In genomic region chrX:57304784-57305287, GRCm38 (mm10) we compare ENCODE assay signal across 11 mouse cellular contexts. TPM values are rescaled to one million over a fixed set of nuclear protein-coding genes. Genes with fewer than 3 reads are reported as not detected.
DNase-seq lines count a peak whose midpoint lies in the region; ATAC-seq and TF ChIP-seq lines count a peak whose summit lies in the region.
"Had no signal": no experiment of that assay in that cellular context is flagged by ENCODE, and none has a peak within 500 bp of the region (broad histone marks: within the 10 kb centered on the region; RNA-seq: fewer than 3 reads in every experiment).

No protein-coding gene starts in this region.

- no peak overlapping the region for H3K4me2 ChIP-seq in hindbrain, postnatal 0 days (ENCODE audit: low read depth, low read length)
- no peak overlapping the region for H3K4me2 ChIP-seq in forebrain, embryonic 15.5 days (replicated peaks)

- intact Hi-C loops in gastrocnemius, adult 2 months (cut with DNase I), result no loop called here

- no peak for TF ChIP-seq RAD21 in MEL (IDR thresholded peaks at IDR 0.05; ENCODE audit: low read depth, low read length)

- TF ChIP-seq POLR2A in MEL (IDR thresholded peaks at IDR 0.05; ENCODE audit: control insufficient read depth in 1 of 2, insufficient read depth in 1 of 2, low read depth in 1 of 2, low read length in 2 of 2, poor library complexity in 1 of 2), result no peak

- 32% methylated on average over 3 of the region's 3 CpGs for WGBS in macrophage (ENCODE audit: missing documents)
- WGBS in hindbrain, postnatal 0 days, result 72% methylated on average over 3 of the region's 3 CpGs
- 74% methylated on average over 3 of the region's 3 CpGs for WGBS in forebrain, embryonic 15.5 days

- H3K79me2 ChIP-seq in MEL (ENCODE audit: control insufficient read depth, insufficient read depth, low read length, poor library complexity) (no peaks in the 10 kb centered on the region), macrophage (ENCODE audit: inconsistent target) (peaks cover 51% of the 10 kb centered on the region)

- H3K9me3 ChIP-seq in MEL (replicated peaks; ENCODE audit: insufficient read depth, low read length), result no peaks in the 10 kb centered on the region
- no peaks in the 10 kb centered on the region for H3K9me3 ChIP-seq in hindbrain, postnatal 0 days (ENCODE audit: low read length)
- H3K9me3 ChIP-seq in forebrain, embryonic 15.5 days, result no peaks in the 10 kb centered on the region
- H3K9me3 ChIP-seq: hindbrain, embryonic 10.5 days had no signal

- TF ChIP-seq CTCF in gastrocnemius, adult 2 months (IDR thresholded peaks at IDR 0.05), result no peak
- TF ChIP-seq CTCF in MEL (IDR thresholded peaks at IDR 0.05 in 2 of 3, conservative IDR thresholded peaks at IDR 0.05 in 1 of 3; ENCODE audit: control insufficient read depth in 1 of 3, insufficient read depth in 1 of 3, low read depth in 2 of 3, low read length in 3 of 3, poor library complexity in 1 of 3, severe bottlenecking in 1 of 3), result no peak
- no peak for TF ChIP-seq CTCF in hindbrain, postnatal 0 days (IDR thresholded peaks at IDR 0.05; ENCODE audit: low read depth)

- no peak for ATAC-seq in hindbrain, postnatal 0 days
- ATAC-seq in forebrain, embryonic 15.5 days (replicated peaks), result no peak

- no peaks in the 10 kb centered on the region for H3K4me1 ChIP-seq in MEL (ENCODE audit: control insufficient read depth in 1 of 2, insufficient read depth in 2 of 2, low read length in 2 of 2)
- no peaks in the 10 kb centered on the region for H3K4me1 ChIP-seq in hindbrain, postnatal 0 days (ENCODE audit: insufficient read depth, low read length)
- no peaks in the 10 kb centered on the region for H3K4me1 ChIP-seq in forebrain, embryonic 15.5 days
- H3K4me1 ChIP-seq: hindbrain, embryonic 10.5 days had no signal

- no peak overlapping the region for H3K4me3 ChIP-seq in gastrocnemius, adult 2 months
- no peak overlapping the region for H3K4me3 ChIP-seq in MEL (ENCODE audit: control insufficient read depth in 1 of 2, insufficient read depth in 1 of 2, low read depth in 2 of 2, low read length in 2 of 2)
- H3K4me3 ChIP-seq in macrophage (ENCODE audit: inconsistent target), result no peak overlapping the region
- no peak overlapping the region for H3K4me3 ChIP-seq in hindbrain, postnatal 0 days (ENCODE audit: low read length)
- no peak overlapping the region for H3K4me3 ChIP-seq in forebrain, embryonic 15.5 days
- H3K4me3 ChIP-seq: hindbrain, embryonic 10.5 days had no signal

- H3K36me3 ChIP-seq in MEL (ENCODE audit: control insufficient read depth in 1 of 2, insufficient read depth in 2 of 2, low read length in 2 of 2), result no peaks in the 10 kb centered on the region; a peak in 1 of 4 replicates
- H3K36me3 ChIP-seq in macrophage (ENCODE audit: inconsistent target), result no peaks in the 10 kb centered on the region
- no peaks in the 10 kb centered on the region for H3K36me3 ChIP-seq in hindbrain, postnatal 0 days (ENCODE audit: insufficient read depth, low read length)
- H3K36me3 ChIP-seq in forebrain, embryonic 15.5 days, result no peaks in the 10 kb centered on the region
- H3K36me3 ChIP-seq: hindbrain, embryonic 10.5 days had no signal

- no peak for TF ChIP-seq EP300 in MEL (IDR thresholded peaks at IDR 0.05; ENCODE audit: low read depth in 1 of 2, low read length in 2 of 2)

- peak overlapping the region; percentile 68 for H3K27ac ChIP-seq in gastrocnemius, adult 2 months
- H3K27ac ChIP-seq in MEL (ENCODE audit: control insufficient read depth, low read depth, low read length), result peak overlapping the region; percentile 52
- peak overlapping the region; percentile 90 for H3K27ac ChIP-seq in macrophage
- no peak overlapping the region for H3K27ac ChIP-seq in hindbrain, postnatal 0 days
- no peak overlapping the region for H3K27ac ChIP-seq in forebrain, embryonic 15.5 days (replicated peaks)
- H3K27ac ChIP-seq: hindbrain, embryonic 10.5 days had no signal

- H3K27me3 ChIP-seq in MEL (ENCODE audit: control insufficient read depth in 1 of 2, insufficient read depth in 2 of 2, low read length in 2 of 2), result no peaks in the 10 kb centered on the region
- no peaks in the 10 kb centered on the region for H3K27me3 ChIP-seq in hindbrain, postnatal 0 days (ENCODE audit: insufficient read depth, low read length)
- no peaks in the 10 kb centered on the region for H3K27me3 ChIP-seq in forebrain, embryonic 15.5 days

- DNase-seq in gastrocnemius, adult 2 months, result peak; percentile 21
- no peak for DNase-seq in gastrocnemius, postnatal 10 days
- DNase-seq in MEL (ENCODE audit: low read depth, low spot score), result peak; percentile 42
- DNase-seq in thymus, adult 18-20 months, result peak; percentile 39 to 64
- DNase-seq in frontal cortex, postnatal 36 days (ENCODE audit: low spot score in 2 of 2), result no peak
- no peak for DNase-seq in hindbrain, postnatal 0 days (ENCODE audit: low spot score)
- DNase-seq: cerebellum, adult 9-11 months; right cerebral cortex, postnatal 25 days had no signal

- no peak overlapping the region for H3K9ac ChIP-seq in MEL (ENCODE audit: control insufficient read depth, low read depth, low read length, poor library complexity, severe bottlenecking)
- no peak overlapping the region for H3K9ac ChIP-seq in hindbrain, postnatal 0 days (replicated peaks; ENCODE audit: low read length)
- H3K9ac ChIP-seq in forebrain, embryonic 15.5 days (replicated peaks), result no peak overlapping the region

TF ChIP-seq in MEL, 35 proteins besides CTCF, POLR2A, EP300 and RAD21:
- 0 out of 2 replicates have a peak, but pooled peaks have one; percentile 20 for TF ChIP-seq NRF1 (IDR thresholded peaks at IDR 0.05; ENCODE audit: insufficient read depth, low read depth, low read length, poor library complexity, severe bottlenecking)
- TF ChIP-seq ZKSCAN1 (IDR thresholded peaks at IDR 0.05; ENCODE audit: low read depth, low read length), result no peak

RNA-seq across cellular contexts. Expression of gene Arhgef6, which starts 33.7 kb away (rescaled TPM):
- 10 to 100 TPM; 46.0 to 71.8 TPM for total RNA-seq in gastrocnemius, adult 2 months (2021)
- 10 to 100 TPM; 74.9 to 91.3 TPM for total RNA-seq in gastrocnemius, postnatal 10 days (2021)
- total RNA-seq in MEL (2012; rRNA removed), result 1.1 and 1.9 TPM in 2 replicates
- 1 to 10 TPM in 1 of 2 experiments, not detected in 1; 3.3 TPM for polyA plus RNA-seq in MEL (2012; ENCODE audit: insufficient read depth in 1 of 2, insufficient read length in 2 of 2, low read depth in 1 of 2, low replicate concordance in 2 of 2, missing spikeins in 1 of 2)
- total RNA-seq in macrophage (2018; cell fraction: chromatin; rRNA removed), result 100 to 1,000 TPM in 17 of 26 experiments, 10 to 100 TPM in 7, 1 to 10 TPM in 2; 7.4 to 175 (median 120) TPM
- total RNA-seq in macrophage (2018; cell fraction: cytosol; rRNA removed), result 10 to 100 TPM; 48.9 to 94.7 (median 66.6) TPM
- total RNA-seq in macrophage (2018; cell fraction: nucleus; rRNA removed), result 100 to 1,000 TPM in 6 of 26 experiments, 10 to 100 TPM in 20; 11.6 to 169 (median 79.2) TPM
- polyA plus RNA-seq in macrophage (2018), result 38.1 to 78.3 TPM (median 73.9 TPM) in 3 replicates
- total RNA-seq in hindbrain, postnatal 0 days (2014; rRNA removed), result 5.4 and 8.4 TPM in 2 replicates
- 4.6 and 4.7 TPM in 2 replicates for polyA plus RNA-seq in hindbrain, postnatal 0 days (2015; fragmentation: Nextera tagmentation; extraction: Ambion mirVana)
- polyA plus RNA-seq in forebrain, embryonic 15.5 days (2015; fragmentation: Nextera tagmentation; extraction: Ambion mirVana), result 4.4 and 7.0 TPM in 2 replicates

Comparison
In these comparisons a context has a peak if more than half of its experiments do, and no peak if none do; other contexts are left out.
1. DNase-seq: peak in gastrocnemius, adult 2 months (single experiment), MEL (single experiment) and thymus, adult 18-20 months (2 of 2); none in gastrocnemius, postnatal 10 days (single experiment), frontal cortex, postnatal 36 days (0 of 2) and hindbrain, postnatal 0 days (single experiment).
2. H3K27ac ChIP-seq: peak in gastrocnemius, adult 2 months (single experiment), MEL (single experiment) and macrophage (single experiment); none in hindbrain, postnatal 0 days (single experiment) and forebrain, embryonic 15.5 days (single experiment).